Mouse (Mus musculus) forelimb bud, embryonic 11.5 days (tissue): ENCODE measurements around the gene Tpm3.

ENCODE experiments used
- DNase-seq: peaks from one replicate; pipeline ENCODE4 v3.0.0-alpha.2; 2012; ENCODE audit warnings: low read depth, low spot score

The Tpm3 gene

GRCm38 (mm10) chr3:90072294-90072693, at the start of gene Tpm3:
Tpm3 (plus strand) TSS chr3:90072649.
- no peak for DNase-seq

- no peak for DNase-seq
These were observed 37.8 kb upstream of the Tpm3 start for GRCm38 (mm10) chr3:90034653-90035052.

- no peak for DNase-seq
These were observed 36.2 kb upstream of the Tpm3 start for GRCm38 (mm10) chr3:90036263-90036662.

DNA sequence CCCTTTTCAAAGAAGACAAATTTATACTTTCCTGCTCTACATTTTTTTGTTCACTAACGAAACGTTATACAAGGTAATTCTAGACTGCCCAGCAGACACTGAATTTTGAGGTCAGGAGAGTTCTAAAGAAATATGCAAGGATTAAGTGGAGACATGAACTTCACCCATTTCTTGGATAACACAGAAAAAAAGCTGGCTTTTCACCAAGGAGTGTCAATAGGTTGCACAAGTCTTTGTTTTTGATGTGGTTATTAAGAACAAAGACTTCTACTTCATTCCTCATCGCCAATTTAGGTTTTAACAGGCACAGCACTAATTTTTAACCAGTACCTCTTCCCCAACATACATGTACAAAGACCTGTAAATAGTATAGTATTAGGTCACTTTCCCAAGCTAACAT, 22.8 kb upstream of the Tpm3 start:
- no peak for DNase-seq

DNA sequence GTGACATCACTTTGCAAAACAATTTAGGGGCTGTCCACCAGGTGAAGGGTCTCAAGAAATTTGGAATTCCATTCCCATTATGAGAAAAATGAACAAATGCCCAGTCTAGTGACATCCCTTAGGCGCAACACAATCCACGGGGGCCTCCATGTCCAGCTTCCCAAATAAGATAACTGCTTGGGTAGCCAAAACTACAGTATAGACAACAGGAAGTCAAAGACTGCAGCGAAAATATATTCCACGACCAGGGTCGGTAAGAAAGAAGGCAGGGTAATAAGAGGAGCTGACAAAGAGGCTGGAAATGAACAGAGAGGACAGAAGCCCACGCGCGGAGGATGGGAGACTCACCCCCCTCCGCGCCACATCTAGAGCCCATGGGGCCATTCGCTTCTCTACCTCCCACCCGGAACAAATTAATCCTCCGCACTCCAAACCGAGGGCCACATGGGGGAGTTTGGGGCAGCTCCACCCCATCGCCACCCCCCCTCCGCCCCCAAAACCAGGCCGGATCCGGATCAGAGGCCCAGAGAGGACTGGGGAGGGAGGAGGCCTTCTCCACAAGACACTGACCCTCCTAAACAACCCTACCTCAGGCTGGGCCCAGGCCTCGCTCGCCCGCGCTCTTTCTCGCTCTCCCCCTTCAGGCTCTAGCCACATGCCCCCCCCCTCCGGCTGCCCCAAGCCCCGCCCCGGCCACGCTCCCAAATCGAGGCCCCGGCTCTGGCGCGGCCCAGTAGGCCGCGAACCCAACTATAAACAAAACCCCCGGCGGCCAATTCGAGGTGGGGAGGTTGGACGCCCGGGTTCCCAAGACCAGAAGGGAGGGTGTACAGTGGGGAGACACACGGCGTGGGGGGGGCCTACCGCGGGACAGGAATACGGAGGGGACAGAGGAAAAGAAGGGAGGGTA, 20.8 kb upstream of the Tpm3 start, which contains the start of gene 4933434E20Rik:
TSS of gene 4933434E20Rik (plus strand) at position 196 of the 910 bp plus-strand sequence.
- DNase-seq = peak; percentile 43

GRCm38 (mm10) chr3:90052351-90053241, 19.9 kb upstream of the Tpm3 start, which contains the start of gene Ubap2l:
Ubap2l (minus strand) TSS chr3:90052628.
- DNase-seq = peak; percentile 99

DNA sequence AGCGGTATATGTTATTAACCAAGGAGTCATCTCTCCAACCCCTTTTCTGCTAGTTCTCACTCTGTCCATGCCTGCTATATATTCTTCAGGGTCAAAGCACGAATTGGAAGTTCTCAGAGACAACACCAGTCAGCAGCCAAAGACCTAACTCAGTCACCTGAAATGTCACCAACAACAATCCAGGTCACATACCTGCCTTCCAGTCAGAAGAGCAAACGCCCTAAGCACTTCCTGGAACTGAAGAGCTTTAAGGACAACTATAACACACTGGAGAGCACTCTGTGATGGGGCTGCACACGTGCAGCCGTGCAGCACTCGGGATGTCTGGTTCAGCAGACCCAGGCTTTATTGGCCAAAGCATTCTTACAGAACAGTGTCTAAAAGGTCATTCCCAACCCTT, 10.9 kb upstream of the Tpm3 start:
- DNase-seq = no peak

- no peak for DNase-seq
These were observed 9.9 kb upstream of the Tpm3 start for GRCm38 (mm10) chr3:90062539-90062938.

GRCm38 (mm10) chr3:90064383-90064782, 8.1 kb upstream of the Tpm3 start:
- DNase-seq = no peak

DNA sequence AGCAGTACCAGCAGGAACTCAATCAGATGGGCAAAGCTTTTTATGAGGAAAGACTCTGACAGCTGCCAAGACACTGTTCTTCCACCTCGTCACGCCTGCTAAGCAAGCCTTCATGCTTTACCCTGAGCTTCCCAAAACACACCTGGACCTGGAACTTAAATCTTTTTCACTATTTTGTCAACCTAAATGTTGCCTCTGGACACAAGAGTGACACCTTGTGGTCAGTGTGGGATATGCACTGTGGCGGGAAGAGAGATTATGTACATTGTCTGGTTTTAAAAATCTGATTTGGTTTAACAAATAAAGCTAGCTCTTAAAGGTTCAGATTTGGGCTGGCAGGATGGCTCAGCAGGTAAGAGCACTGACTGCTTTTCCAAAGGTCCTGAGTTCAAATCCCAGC, 6.9 kb upstream of the Tpm3 start:
- peak; percentile 64 for DNase-seq

DNA sequence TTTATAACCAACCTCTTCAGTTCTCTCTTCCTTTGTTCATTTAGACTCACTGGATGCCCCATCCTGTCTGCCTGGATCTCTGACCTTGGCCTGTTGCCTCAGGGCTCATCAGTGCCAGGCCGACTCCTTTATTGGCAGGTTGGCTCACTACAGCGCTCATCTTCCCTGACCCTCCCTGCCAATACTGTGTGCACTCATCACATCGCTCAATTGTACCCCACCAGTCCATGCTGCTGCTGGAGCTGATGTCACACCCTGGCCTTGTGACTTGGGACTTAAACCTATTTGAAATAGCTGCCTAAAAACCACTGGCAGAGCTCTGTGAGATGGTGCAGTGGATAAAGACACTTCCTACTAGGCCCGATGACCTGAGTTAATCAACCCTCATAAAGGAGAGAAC, 4.6 kb upstream of the Tpm3 start:
- no peak for DNase-seq

GRCm38 (mm10) chr3:90069688-90070087, 2.8 kb upstream of the Tpm3 start:
- DNase-seq = no peak

- DNase-seq = peak; percentile 93
These were observed 4.7 kb downstream of the Tpm3 start for GRCm38 (mm10) chr3:90076921-90077716.

DNA sequence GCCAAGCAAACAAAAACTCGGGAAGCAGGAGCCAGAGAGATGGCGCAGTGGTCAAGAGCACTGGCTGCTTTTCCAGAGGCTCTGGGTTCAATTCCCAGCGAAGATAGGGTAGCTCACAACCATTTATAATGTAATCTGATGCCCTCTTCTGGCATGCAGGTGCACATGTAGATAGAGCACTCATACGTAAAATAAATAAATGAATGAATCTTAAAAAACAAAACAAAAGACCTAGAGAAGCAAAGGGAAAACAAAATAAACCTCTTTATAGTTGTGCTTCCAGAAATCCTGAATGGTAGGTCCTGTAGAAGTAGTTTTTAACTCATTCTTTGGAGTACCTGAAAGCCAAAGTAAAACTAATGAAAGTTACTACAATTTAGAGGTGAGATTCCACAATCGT, 5.8 kb downstream of the Tpm3 start:
- DNase-seq = no peak

GRCm38 (mm10) chr3:90079133-90079762, 6.8 kb downstream of the Tpm3 start:
- peak; percentile 95 for DNase-seq

GRCm38 (mm10) chr3:90079763-90080497, 7.5 kb downstream of the Tpm3 start:
- peak; percentile 81 for DNase-seq

GRCm38 (mm10) chr3:90080498-90080863, 8.0 kb downstream of the Tpm3 start:
- DNase-seq = no peak

DNA sequence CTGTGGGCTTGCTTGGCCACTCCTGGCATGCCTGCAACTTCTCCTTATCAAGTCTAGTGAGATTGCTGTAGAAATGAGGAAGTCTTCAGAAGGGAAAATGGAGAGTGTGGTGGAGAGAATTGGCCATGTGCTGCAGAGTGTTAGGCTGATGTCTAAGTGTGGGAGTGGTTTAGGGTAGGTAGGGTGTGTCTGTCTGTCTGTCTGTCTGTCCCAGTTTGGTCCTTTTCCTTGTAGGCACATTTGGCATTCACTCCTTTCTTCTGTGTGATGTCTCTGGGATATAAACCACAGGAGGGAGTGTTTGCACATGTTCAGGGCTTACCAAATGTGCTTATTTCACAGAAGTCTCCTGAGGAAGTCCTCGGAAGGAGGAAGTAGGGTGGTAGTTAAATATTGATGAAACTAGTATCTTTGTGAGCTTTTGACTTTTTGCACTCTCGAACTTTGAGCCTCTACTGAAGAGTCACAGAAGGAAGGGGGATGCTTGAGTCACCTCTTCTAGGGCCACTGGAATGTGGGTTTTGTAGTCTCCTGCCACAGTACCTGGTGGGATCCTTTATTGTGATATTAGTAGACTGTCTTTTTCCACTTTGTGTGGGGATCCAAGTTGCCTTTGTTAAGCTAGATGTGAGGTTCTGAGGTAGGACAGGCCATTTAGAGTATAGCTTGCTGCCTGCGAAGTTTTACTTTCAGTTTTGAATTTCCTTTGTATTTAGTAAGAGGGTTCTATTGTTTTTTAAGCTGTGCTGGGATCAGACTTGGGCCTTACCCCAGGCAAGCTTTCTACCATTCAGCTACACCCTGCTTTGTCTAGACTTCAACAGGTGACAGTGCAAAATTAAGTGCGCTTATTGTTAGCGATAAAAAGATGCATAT, 9.2 kb downstream of the Tpm3 start:
- no peak for DNase-seq

DNA sequence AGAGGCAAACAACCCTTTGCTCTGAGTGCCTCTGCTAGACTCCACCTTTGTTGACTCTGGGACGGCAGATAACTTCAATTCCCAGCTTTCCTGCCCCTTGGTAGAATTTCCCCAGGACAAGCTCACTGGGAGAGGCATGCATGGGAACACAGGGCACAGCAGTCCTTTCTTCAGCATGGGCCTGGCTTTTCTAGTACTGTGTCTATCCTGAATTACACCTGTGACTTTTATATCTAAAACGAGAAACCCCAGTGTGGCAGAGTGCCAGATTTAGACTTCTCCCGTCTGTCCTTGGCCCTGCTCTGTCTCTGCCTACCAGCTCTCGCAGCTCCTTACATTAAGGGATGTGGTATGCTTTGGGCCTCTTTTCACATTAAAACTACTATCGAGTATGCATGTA, 10.6 kb downstream of the Tpm3 start:
- no peak for DNase-seq
